8 mouse cellular contexts compared by ENCODE assay signal in genomic region chr2:153741437-153742065, GRCm38 (mm10). TPM values are rescaled to one million over a fixed set of nuclear protein-coding genes. Genes with fewer than 3 reads are reported as not detected.
A peak's percentile ranks its signal among the peaks of the same experiment; 100 is the strongest.
DNase-seq lines count a peak whose midpoint lies in the region; ATAC-seq and TF ChIP-seq lines count a peak whose summit lies in the region.

No protein-coding gene starts in this region.

- 1% methylated on average over 44 of the region's 56 CpGs for WGBS in limb, embryonic 11.5 days
- under 1% methylated on average over 50 of the region's 56 CpGs for WGBS in midbrain, embryonic 13.5 days

- H3K4me2 ChIP-seq in limb, embryonic 11.5 days (ENCODE audit: low read depth, severe bottlenecking), result peak overlapping the region; percentile 66
- peak overlapping the region; percentile 70 for H3K4me2 ChIP-seq in midbrain, embryonic 13.5 days (replicated peaks)

- DNase-seq in heart, adult 8-10 months (ENCODE audit: low spot score), result peak; percentile 24
- DNase-seq in heart, postnatal 36 days, result no peak
- peak; percentile 40 for DNase-seq in c-Kit-positive CD71-positive TER-119-positive erythroid progenitor cells, embryonic 14.5 days (ENCODE audit: low spot score)
- peak; percentile 78 to 87 for DNase-seq in gastrocnemius, postnatal 4 days (ENCODE audit: low spot score in 2 of 2)
- peak; percentile 84 for DNase-seq in limb, embryonic 11.5 days (ENCODE audit: low spot score)
- no peak for DNase-seq in Muller cell, postnatal 12 days (ENCODE audit: inconsistent ontology term)

- ATAC-seq in limb, embryonic 11.5 days (ENCODE audit: insufficient number of reproducible peaks, low FRiP score, low TSS enrichment, low read depth), result peak; percentile 86
- ATAC-seq in midbrain, embryonic 13.5 days, result peak; percentile 84

- H3K27ac ChIP-seq in limb, embryonic 11.5 days (replicated peaks; ENCODE audit: low read depth, low read length), result peak overlapping the region; percentile 83
- H3K27ac ChIP-seq in midbrain, embryonic 13.5 days, result peak overlapping the region; percentile 96

- peaks cover 40% of the 10 kb centered on the region for H3K4me1 ChIP-seq in E14TG2a.4 (replicated peaks; ENCODE audit: low read depth, low read length)
- H3K4me1 ChIP-seq in limb, embryonic 11.5 days (ENCODE audit: control insufficient read depth, insufficient read depth, low read length), result peaks cover 13% of the 10 kb centered on the region
- H3K4me1 ChIP-seq in midbrain, embryonic 13.5 days (replicated peaks), result peaks cover 41% of the 10 kb centered on the region

- H3K27me3 ChIP-seq in E14TG2a.4 (ENCODE audit: insufficient read depth, low read length), result no peaks in the 10 kb centered on the region
- H3K27me3 ChIP-seq in limb, embryonic 11.5 days (ENCODE audit: control insufficient read depth, insufficient read depth, low read length), result no peaks in the 10 kb centered on the region
- no peaks in the 10 kb centered on the region for H3K27me3 ChIP-seq in midbrain, embryonic 13.5 days

- H3K36me3 ChIP-seq in E14TG2a.4 (ENCODE audit: insufficient read depth, low read length), result peaks cover 22% of the 10 kb centered on the region
- no peaks in the 10 kb centered on the region; the same call in 1 of the 2 replicates for H3K36me3 ChIP-seq in limb, embryonic 11.5 days (ENCODE audit: control insufficient read depth, insufficient read depth, low read length)
- peaks cover 3% of the 10 kb centered on the region for H3K36me3 ChIP-seq in midbrain, embryonic 13.5 days

- H3K9ac ChIP-seq in limb, embryonic 11.5 days (ENCODE audit: low read length), result peak overlapping the region; percentile 89
- H3K9ac ChIP-seq in midbrain, embryonic 13.5 days (replicated peaks), result peak overlapping the region; percentile 81

- no peak for TF ChIP-seq CTCF in E14TG2a.4 (conservative IDR thresholded peaks at IDR 0.05; ENCODE audit: low read length)

- peak overlapping the region; percentile 89 for H3K4me3 ChIP-seq in E14TG2a.4 (replicated peaks; ENCODE audit: low read length)
- H3K4me3 ChIP-seq in limb, embryonic 11.5 days (ENCODE audit: low read depth, low read length), result peak overlapping the region; percentile 65
- H3K4me3 ChIP-seq in midbrain, embryonic 13.5 days (replicated peaks), result peak overlapping the region; percentile 73

- no peaks in the 10 kb centered on the region for H3K9me3 ChIP-seq in E14TG2a.4 (ENCODE audit: low read length)
- H3K9me3 ChIP-seq in limb, embryonic 11.5 days (ENCODE audit: control insufficient read depth, low read length), result no peaks in the 10 kb centered on the region
- H3K9me3 ChIP-seq in midbrain, embryonic 13.5 days, result no peaks in the 10 kb centered on the region

- intact Hi-C loops in heart, postnatal 36 days (cut with DNase I), result no loop called here

RNA-seq across cellular contexts. Expression of gene Mapre1, which starts 0.5 kb away (rescaled TPM):
- total RNA-seq in heart, adult 8-10 months (2022), result 10 to 100 TPM; 49.5 to 57.0 (median 50.8) TPM
- total RNA-seq in heart, postnatal 36 days (2021), result 10 to 100 TPM; 51.4 to 57.7 TPM
- total RNA-seq in gastrocnemius, postnatal 4 days (2021), result 100 to 1,000 TPM; 110 to 127 TPM
- 249 and 266 TPM in 2 replicates for polyA plus RNA-seq in limb, embryonic 11.5 days (2014; fragmentation: Nextera tagmentation; extraction: Ambion mirVana)
- polyA plus RNA-seq in midbrain, embryonic 13.5 days (2015; fragmentation: Nextera tagmentation; extraction: Ambion mirVana), result 374 and 420 TPM in 2 replicates

RNA-seq across cellular contexts. Expression of gene Efcab8, which starts 38.2 kb away (rescaled TPM):
- not detected for total RNA-seq in heart, adult 8-10 months (2022)
- not detected for total RNA-seq in heart, postnatal 36 days (2021)
- under 1 TPM; 0.26 to 0.34 TPM for total RNA-seq in gastrocnemius, postnatal 4 days (2021)
- not detected in 2 replicates for polyA plus RNA-seq in limb, embryonic 11.5 days (2014; fragmentation: Nextera tagmentation; extraction: Ambion mirVana)
- polyA plus RNA-seq in midbrain, embryonic 13.5 days (2015; fragmentation: Nextera tagmentation; extraction: Ambion mirVana), result not detected in 2 replicates

RNA-seq across cellular contexts. Expression of gene Dnmt3c, which starts 45.1 kb away (rescaled TPM):
- not detected for total RNA-seq in heart, adult 8-10 months (2022)
- total RNA-seq in heart, postnatal 36 days (2021), result not detected
- under 1 TPM in 1 of 2 experiments, not detected in 1; 0.83 TPM for total RNA-seq in gastrocnemius, postnatal 4 days (2021)
- polyA plus RNA-seq in limb, embryonic 11.5 days (2014; fragmentation: Nextera tagmentation; extraction: Ambion mirVana), result not detected in 2 replicates
- 0.08 TPM in 1 of 2 replicates, not detected in the other for polyA plus RNA-seq in midbrain, embryonic 13.5 days (2015; fragmentation: Nextera tagmentation; extraction: Ambion mirVana)

Comparison
In these comparisons a context has a peak if more than half of its experiments do, and no peak if none do; other contexts are left out.
1. DNase-seq: peak in heart, adult 8-10 months (single experiment), c-Kit-positive CD71-positive TER-119-positive erythroid progenitor cells, embryonic 14.5 days (single experiment), gastrocnemius, postnatal 4 days (2 of 2) and limb, embryonic 11.5 days (single experiment); none in heart, postnatal 36 days (0 of 2) and Muller cell, postnatal 12 days (single experiment).
2. Peak in every context shown above with its lines, with median percentiles within 50 percentile points of each other: H3K4me3 ChIP-seq.